Mouse (Mus musculus) stomach, postnatal 0 days (tissue): Measurements from ENCODE around the gene Lbx1.

Experiments used
- CTCF ChIP-seq: IDR thresholded peaks from 2 replicates; pipeline ENCODE4 v1.5.1; 2016; ENCODE audit warnings: antibody characterized with exemption, low read depth, mild to moderate bottlenecking, moderate library complexity
- EP300 ChIP-seq: optimal IDR thresholded peaks from 2 replicates; pipeline ENCODE3; 2016; ENCODE audit warnings: antibody characterized with exemption

DNA sequence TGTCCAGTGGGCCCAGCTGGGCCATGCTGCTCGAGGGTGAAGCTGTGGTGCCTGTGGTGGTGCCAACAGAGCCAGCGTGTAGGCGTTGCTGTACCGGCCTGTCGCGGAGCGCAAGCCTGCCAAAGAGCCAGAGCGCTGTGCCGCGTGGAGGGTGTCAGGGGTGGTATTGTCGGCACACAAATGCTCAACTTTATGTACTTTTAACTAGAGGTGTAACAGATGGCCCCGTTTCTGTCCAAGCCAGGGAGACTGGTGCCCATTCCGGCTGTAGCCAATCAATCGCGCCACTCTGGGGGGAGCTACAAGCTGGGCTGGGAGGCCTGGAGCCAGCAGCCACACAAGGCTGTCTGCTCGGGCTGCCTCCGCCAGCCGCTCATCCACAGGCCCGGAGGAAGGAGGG lies 13.1 kb upstream of the Lbx1 start:
- TF ChIP-seq CTCF (no peak), EP300 (no peak)
